Mouse (Mus musculus) cerebellum, postnatal 14 days (tissue): Measurements from ENCODE around the gene Brd3.
A peak's percentile ranks its signal among the peaks of the same experiment; 100 is the strongest.

Source experiments
- DNase-seq, 2 experiments: peaks; one replicate each; pipeline ENCODE4 v3.0.0; 2021; ENCODE audit warnings: mixed read lengths in 2 of 2

Brd3 gene

GRCm38 (mm10) chr2:27469991-27470355 lies 37.5 kb downstream of the Brd3 start:
- no peak for DNase-seq

GRCm38 (mm10) chr2:27469292-27469990 lies 38.0 kb downstream of the Brd3 start:
- DNase-seq: no peak

- DNase-seq: no peak
Observed at GRCm38 (mm10) chr2:27462901-27463300, 44.6 kb downstream of the Brd3 start.

- no peak for DNase-seq
Observed at GRCm38 (mm10) chr2:27461881-27462660, 45.4 kb downstream of the Brd3 start.

- DNase-seq: peak in 1 of 2 experiments; percentile 47
Observed at GRCm38 (mm10) chr2:27460651-27461050, 46.8 kb downstream of the Brd3 start.

- no peak for DNase-seq
Observed at GRCm38 (mm10) chr2:27460163-27460562, 47.3 kb downstream of the Brd3 start.

- no peak for DNase-seq
Observed at GRCm38 (mm10) chr2:27459735-27460134, 47.7 kb downstream of the Brd3 start.

- DNase-seq: no peak
Observed at GRCm38 (mm10) chr2:27450226-27450625, 57.2 kb downstream of the Brd3 start.

GRCm38 (mm10) chr2:27447782-27448181 lies 59.7 kb downstream of the Brd3 start:
- DNase-seq: no peak

- no peak for DNase-seq
Observed at GRCm38 (mm10) chr2:27446812-27447211, 60.6 kb downstream of the Brd3 start.

GRCm38 (mm10) chr2:27445910-27446309 lies 61.6 kb downstream of the Brd3 start:
- no peak for DNase-seq

GRCm38 (mm10) chr2:27443450-27443708 lies 64.1 kb downstream of the Brd3 start:
- DNase-seq: no peak

- DNase-seq: no peak
Observed at GRCm38 (mm10) chr2:27442708-27443449, 64.6 kb downstream of the Brd3 start.

- DNase-seq: peak; percentile 95 to 97
Observed at GRCm38 (mm10) chr2:27441767-27442707, 65.4 kb downstream of the Brd3 start, which contains the start of gene Brd3os. Gene Brd3os, plus strand, starts transcription at chr2:27442324.

- no peak for DNase-seq
Observed at GRCm38 (mm10) chr2:27438281-27438680, 69.2 kb downstream of the Brd3 start.

GRCm38 (mm10) chr2:27437876-27438275 lies 69.6 kb downstream of the Brd3 start:
- no peak for DNase-seq

- DNase-seq: no peak
Observed at GRCm38 (mm10) chr2:27432599-27432998, 74.9 kb downstream of the Brd3 start.

GRCm38 (mm10) chr2:27430621-27431020 lies 76.8 kb downstream of the Brd3 start:
- DNase-seq: no peak

GRCm38 (mm10) chr2:27428071-27428470 lies 79.4 kb downstream of the Brd3 start:
- peak; percentile 93 to 94 for DNase-seq

- peak; percentile 72 to 79 for DNase-seq
Observed at GRCm38 (mm10) chr2:27426855-27427457, 80.5 kb downstream of the Brd3 start, which contains the start of gene Vav2. Gene Vav2, minus strand, starts transcription at chr2:27427033.

- peak; percentile 42 to 52 for DNase-seq
Observed at GRCm38 (mm10) chr2:27426406-27426854, 81.0 kb downstream of the Brd3 start.
